Mouse (Mus musculus) olfactory bulb, adult 2 months (tissue): ENCODE results near the gene Gm11096.

Source experiments
- CTCF ChIP-seq: fragments of 200-500 bp; IDR thresholded peaks from 2 replicates; pipeline ENCODE4 v1.5.1; 2012; ENCODE audit warnings: low read depth, mild to moderate bottlenecking, low read length, moderate library complexity; ENCODE audit not compliant: insufficient read depth
- POLR2A ChIP-seq: fragments of 200-500 bp; IDR thresholded peaks from 2 replicates; pipeline ENCODE4 v1.6.1; 2012; ENCODE audit warnings: mild to moderate bottlenecking, low read depth, low read length, moderate library complexity; ENCODE audit not compliant: insufficient read depth

DNA sequence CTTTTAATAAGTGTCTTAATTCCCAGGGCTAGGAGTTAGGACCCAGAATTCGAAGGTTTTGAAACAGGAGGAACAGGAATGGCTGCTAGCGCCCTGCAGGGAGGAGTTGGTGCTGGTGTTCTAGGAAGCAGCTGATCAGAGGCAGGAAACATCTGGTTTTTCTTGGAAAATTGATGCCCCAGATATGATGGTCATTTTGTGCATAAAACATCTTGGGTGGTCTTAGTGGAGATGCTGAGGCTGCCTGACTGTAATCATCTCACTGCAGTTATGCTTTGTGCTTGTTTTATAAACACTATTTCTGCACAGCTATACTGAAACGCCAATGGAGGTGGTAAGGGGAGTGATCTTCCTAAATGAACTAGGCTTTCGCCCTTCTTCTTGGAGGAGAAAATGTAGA, 48.5 kb upstream of the Gm11096 start:
- TF ChIP-seq CTCF (no peak), POLR2A (no peak)
